Mouse (Mus musculus) kidney, postnatal 0 days (tissue): ENCODE measurements around the gene Abcc9. TPM values are rescaled to one million over a fixed set of nuclear protein-coding genes. Genes with fewer than 3 reads are reported as not detected.
"Not testable (repeated sequence)": the region's sequence is repeated elsewhere in the genome, so short reads cannot be mapped to it uniquely, and the experiment has no call there.

Experiments
- ATAC-seq: fragments of 200-750 bp; cut with Nextera tagmentation; replicated peaks from 2 replicates; pipeline ENCODE4 v1.8.0; 2017; ENCODE audit warnings: low read depth, moderate number of reproducible peaks, moderate TSS enrichment, moderate library complexity; ENCODE audit not compliant: low FRiP score
- DNase-seq: peaks from one replicate; pipeline ENCODE4 v3.0.0-alpha.2; 2016; ENCODE audit warnings: low spot score
- H3K27ac ChIP-seq: fragments of 300-500 bp; sonication (generic); 2 replicates; pipeline ENCODE4 v1.5.1; 2014; ENCODE audit warnings: mild to moderate bottlenecking
- H3K27me3 ChIP-seq: fragments of 300-500 bp; sonication (generic); 2 replicates; pipeline ENCODE4 v1.6.1; 2014; ENCODE audit warnings: low read length, mixed read lengths; ENCODE audit not compliant: insufficient read depth
- H3K36me3 ChIP-seq: fragments of 300-500 bp; sonication (generic); 2 replicates; pipeline ENCODE4 v1.6.1; 2014; ENCODE audit warnings: low read length, mixed read lengths; ENCODE audit not compliant: insufficient read depth
- H3K4me1 ChIP-seq: fragments of 300-500 bp; sonication (generic); replicated peaks from 2 replicates; pipeline ENCODE4 v1.6.1; 2014; ENCODE audit warnings: antibody characterized with exemption, low read length, mixed read lengths; ENCODE audit not compliant: insufficient read depth
- H3K4me2 ChIP-seq: fragments of 300-500 bp; sonication (generic); 2 replicates; pipeline ENCODE4 v1.6.1; 2014; ENCODE audit warnings: mild to moderate bottlenecking, low read length, moderate library complexity, mixed read lengths
- H3K4me3 ChIP-seq: fragments of 300-500 bp; sonication (generic); replicated peaks from 2 replicates; pipeline ENCODE4 v1.5.1; 2014; ENCODE audit warnings: low read depth, low read length
- H3K9ac ChIP-seq: fragments of 300-500 bp; sonication (generic); 2 replicates; pipeline ENCODE4 v1.6.1; 2014; ENCODE audit warnings: low read depth, low read length
- H3K9me3 ChIP-seq: fragments of 300-500 bp; sonication (generic); replicated peaks from 2 replicates; pipeline ENCODE4 v1.6.1; 2016; ENCODE audit warnings: low read length, inconsistent platforms, mixed read lengths
- CTCF ChIP-seq: IDR thresholded peaks from 2 replicates; pipeline ENCODE4 v1.5.1; 2016; ENCODE audit warnings: antibody characterized with exemption, low read depth, mild to moderate bottlenecking, moderate library complexity
- WGBS: fragments of 180-500 bp; shearing (Covaris S2); extraction: QIAGEN DNeasy Blood & Tissue Kit; methylation state at CpG from one replicate; pipeline ENCODE4 v1.1.7; 2014; 5-methylcytosine and 5-hydroxymethylcytosine counted together
- polyA plus RNA-seq: library from polyadenylated mRNA; unstranded; fragments of >200 nt; fragmentation: Nextera tagmentation; extraction: Ambion mirVana; gene quantifications from 2 replicates; pipeline ENCODE4 v1.2.1, GENCODE M21; 2015

Gene Abcc9
- polyA plus RNA-seq, 1 experiment from 2014 or later: 6.1 TPM

- Histone ChIP-seq H3K27me3 (no peaks in the 10 kb centered on the region), H3K27ac (no peak overlapping the region), H3K9ac (no peak overlapping the region), H3K36me3 (no peaks in the 10 kb centered on the region), H3K4me1 (no peaks in the 10 kb centered on the region; the same call in 1 of the 2 replicates), H3K4me3 (no peak overlapping the region), H3K9me3 (no peaks in the 10 kb centered on the region), H3K4me2 (no peak overlapping the region)
- DNase-seq: no peak
- ATAC-seq: no peak
- 74% methylated on average over 7 of the region's 7 CpGs for WGBS
- no peak for TF ChIP-seq CTCF
Measured at GRCm38 (mm10) chr6:142667701-142668418, 34.3 kb downstream of the Abcc9 start.

GRCm38 (mm10) chr6:142662056-142662455 is 40.1 kb downstream of the Abcc9 start:
- H3K9ac ChIP-seq, ATAC-seq, H3K4me3 ChIP-seq, DNase-seq, H3K9me3 ChIP-seq, H3K36me3 ChIP-seq, H3K4me1 ChIP-seq, H3K27me3 ChIP-seq, H3K27ac ChIP-seq, H3K4me2 ChIP-seq: not testable (repeated sequence)
- WGBS: 91% methylated on average over 3 of the region's 3 CpGs

- H3K36me3 ChIP-seq: no peaks in the 10 kb centered on the region
- no peak overlapping the region for H3K9ac ChIP-seq
- ATAC-seq (no peak), DNase-seq (no peak)
- no peak overlapping the region for H3K27ac ChIP-seq
- no peak overlapping the region for H3K4me3 ChIP-seq
- H3K4me2 ChIP-seq: no peak overlapping the region
- TF ChIP-seq CTCF: peak; percentile 41; the same call in 1 of the 2 replicates
- WGBS: 71% methylated on average over 5 of the region's 5 CpGs
- H3K4me1 ChIP-seq: no peaks in the 10 kb centered on the region
- no peaks in the 10 kb centered on the region for H3K9me3 ChIP-seq
- H3K27me3 ChIP-seq: no peaks in the 10 kb centered on the region
Measured at GRCm38 (mm10) chr6:142659038-142659437, 43.1 kb downstream of the Abcc9 start.

GRCm38 (mm10) chr6:142654561-142654960 is 47.6 kb downstream of the Abcc9 start:
- Histone ChIP-seq H3K4me1 (no peaks in the 10 kb centered on the region), H3K36me3 (no peaks in the 10 kb centered on the region), H3K27me3 (no peaks in the 10 kb centered on the region), H3K27ac (no peak overlapping the region), H3K4me3 (no peak overlapping the region), H3K9ac (no peak overlapping the region), H3K4me2 (no peak overlapping the region), H3K9me3 (no peaks in the 10 kb centered on the region)
- DNase-seq (no peak), ATAC-seq (no peak)
- TF ChIP-seq CTCF: no peak
- 35% methylated on average over 5 of the region's 5 CpGs for WGBS

- TF ChIP-seq CTCF: no peak
- no peaks in the 10 kb centered on the region for H3K4me1 ChIP-seq
- no peaks in the 10 kb centered on the region for H3K27me3 ChIP-seq
- WGBS: 92% methylated on average over 1 of the region's 1 CpGs
- no peaks in the 10 kb centered on the region for H3K36me3 ChIP-seq
- H3K4me3 ChIP-seq: no peak overlapping the region
- ATAC-seq (no peak), DNase-seq (no peak)
- no peaks in the 10 kb centered on the region for H3K9me3 ChIP-seq
- H3K9ac ChIP-seq: no peak overlapping the region
- no peak overlapping the region for H3K27ac ChIP-seq
- no peak overlapping the region for H3K4me2 ChIP-seq
Measured at GRCm38 (mm10) chr6:142652175-142652574, 49.9 kb downstream of the Abcc9 start.

GRCm38 (mm10) chr6:142649331-142649730 is 52.8 kb downstream of the Abcc9 start:
- Histone ChIP-seq H3K9ac (no peak overlapping the region), H3K9me3 (no peaks in the 10 kb centered on the region), H3K36me3 (no peaks in the 10 kb centered on the region), H3K4me1 (no peaks in the 10 kb centered on the region), H3K27ac (no peak overlapping the region), H3K27me3 (no peaks in the 10 kb centered on the region), H3K4me2 (no peak overlapping the region), H3K4me3 (no peak overlapping the region)
- WGBS: 61% methylated on average over 3 of the region's 3 CpGs
- no peak for TF ChIP-seq CTCF
- no peak for DNase-seq
- ATAC-seq: no peak

- no peaks in the 10 kb centered on the region for H3K4me1 ChIP-seq
- no peak overlapping the region for H3K9ac ChIP-seq
- H3K27me3 ChIP-seq: no peaks in the 10 kb centered on the region
- H3K4me2 ChIP-seq: no peak overlapping the region
- DNase-seq: no peak
- no peaks in the 10 kb centered on the region for H3K36me3 ChIP-seq
- ATAC-seq: no peak
- no peak overlapping the region for H3K27ac ChIP-seq
- WGBS: 79% methylated on average over 7 of the region's 7 CpGs
- TF ChIP-seq CTCF: no peak
- no peak overlapping the region for H3K4me3 ChIP-seq
- no peaks in the 10 kb centered on the region for H3K9me3 ChIP-seq
Measured at GRCm38 (mm10) chr6:142645474-142645873, 56.6 kb downstream of the Abcc9 start.
